Mouse (Mus musculus): ENCODE results near the gene Maml3.

GRCm38 (mm10) chr3:51824506-51824905 is 280.4 kb downstream of the Maml3 start:
- TF ChIP-seq CTCF (IDR thresholded peaks at IDR 0.05; ENCODE audit: control insufficient read depth, insufficient read depth, insufficient read length): no peak
- no peak for TF ChIP-seq MAX (IDR thresholded peaks at IDR 0.05)
- no peak for TF ChIP-seq MYOD1 (IDR thresholded peaks at IDR 0.05; ENCODE audit: control insufficient read depth, insufficient read length, low read depth)
- no peak for TF ChIP-seq USF1 (IDR thresholded peaks at IDR 0.05; ENCODE audit: low read depth)
- TF ChIP-seq FOSL1 (IDR thresholded peaks at IDR 0.05; ENCODE audit: insufficient read depth, low read length, poor library complexity, severe bottlenecking): no peak
- no peak for TF ChIP-seq CEBPB (IDR thresholded peaks at IDR 0.05; ENCODE audit: low read depth)
- no peak for TF ChIP-seq MYOG (IDR thresholded peaks at IDR 0.05; ENCODE audit: control insufficient read depth, extremely low read depth, insufficient read length)

Data from C2C12 (cell line).